Mouse (Mus musculus): Measurements from ENCODE around the gene Zfp119b. TPM values are rescaled to one million over a fixed set of nuclear protein-coding genes. Genes with fewer than 3 reads are reported as not detected.
"Not testable (repeated sequence)": the region's sequence is repeated elsewhere in the genome, so short reads cannot be mapped to it uniquely, and the experiment has no call there.

The Zfp119b gene
- total and polyA plus RNA-seq, 3 experiments: 3.9 to 13.6 (median 6.5) TPM

DNA sequence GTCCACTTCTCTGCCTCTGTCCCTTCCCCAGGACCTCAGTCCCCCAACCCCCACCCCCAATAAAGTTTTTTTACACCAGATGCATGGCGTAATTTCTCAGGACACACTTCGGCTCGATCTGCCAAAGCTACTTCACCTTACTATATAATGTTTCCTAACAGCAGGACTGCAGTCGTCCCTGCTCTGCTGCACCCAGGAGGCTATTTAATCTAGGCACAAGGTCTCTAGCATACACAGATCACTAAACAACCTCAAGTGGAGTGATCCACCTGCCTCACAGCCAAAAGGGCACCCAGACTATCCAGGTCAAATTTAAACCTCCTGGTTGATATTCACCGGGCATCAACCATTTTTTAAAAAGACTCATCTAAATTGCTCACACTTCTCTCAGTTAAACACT is 3.6 kb downstream of the Zfp119b start:
- in situ Hi-C loops (cut with MboI; ENCODE audit: low pct_ligation_motif_present, low pct_unique_long_range_greater_than_20kb, low sequenced_read_pairs) (no loop called here), dilution Hi-C loops (cut with MboI; ENCODE audit: extremely low pct_ligation_motif_present, extremely low pct_unique_long_range_greater_than_20kb, low sequenced_read_pairs) (no loop called here)
- no peaks in the 10 kb centered on the region for H3K27me3 ChIP-seq (replicated peaks)
- DNase-seq (ENCODE audit: extremely low read depth): no peak
- peak overlapping the region; percentile 93 for H3K9ac ChIP-seq (ENCODE audit: insufficient read depth, low read depth)
- peak overlapping the region; percentile 79 for H3K4me2 ChIP-seq (ENCODE audit: insufficient read depth, low read depth, poor library complexity, severe bottlenecking)
- H3K36me3 ChIP-seq (replicated peaks in 1 of 2; ENCODE audit: control insufficient read depth in 1 of 2, insufficient read depth in 1 of 2, low read length in 1 of 2): peaks cover 10 to 24% of the 10 kb centered on the region in 2 experiments
- peaks cover 5% of the 10 kb centered on the region; the same call in 1 of the 2 replicates for H3K79me2 ChIP-seq (replicated peaks; ENCODE audit: control insufficient read depth, extremely low read depth, insufficient read depth, poor library complexity, severe bottlenecking)
- peaks cover 26 to 50% of the 10 kb centered on the region in 2 experiments for H3K4me1 ChIP-seq (ENCODE audit: control insufficient read depth in 1 of 2, insufficient read depth in 2 of 2)
- TF ChIP-seq ETS1 (conservative IDR thresholded peaks at IDR 0.05; ENCODE audit: low read depth, low read length): no peak
- peak overlapping the region; percentile 54 to 89 (median 68) for H3K4me3 ChIP-seq (replicated peaks in 1 of 3; ENCODE audit: low read depth in 2 of 3, low read length in 2 of 3, poor library complexity in 1 of 3)
- H3K27ac ChIP-seq (ENCODE audit: insufficient read depth, low read depth): peak overlapping the region; percentile 93
- H3K9me3 ChIP-seq (replicated peaks; ENCODE audit: low read length): peaks cover 2% of the 10 kb centered on the region

DNA sequence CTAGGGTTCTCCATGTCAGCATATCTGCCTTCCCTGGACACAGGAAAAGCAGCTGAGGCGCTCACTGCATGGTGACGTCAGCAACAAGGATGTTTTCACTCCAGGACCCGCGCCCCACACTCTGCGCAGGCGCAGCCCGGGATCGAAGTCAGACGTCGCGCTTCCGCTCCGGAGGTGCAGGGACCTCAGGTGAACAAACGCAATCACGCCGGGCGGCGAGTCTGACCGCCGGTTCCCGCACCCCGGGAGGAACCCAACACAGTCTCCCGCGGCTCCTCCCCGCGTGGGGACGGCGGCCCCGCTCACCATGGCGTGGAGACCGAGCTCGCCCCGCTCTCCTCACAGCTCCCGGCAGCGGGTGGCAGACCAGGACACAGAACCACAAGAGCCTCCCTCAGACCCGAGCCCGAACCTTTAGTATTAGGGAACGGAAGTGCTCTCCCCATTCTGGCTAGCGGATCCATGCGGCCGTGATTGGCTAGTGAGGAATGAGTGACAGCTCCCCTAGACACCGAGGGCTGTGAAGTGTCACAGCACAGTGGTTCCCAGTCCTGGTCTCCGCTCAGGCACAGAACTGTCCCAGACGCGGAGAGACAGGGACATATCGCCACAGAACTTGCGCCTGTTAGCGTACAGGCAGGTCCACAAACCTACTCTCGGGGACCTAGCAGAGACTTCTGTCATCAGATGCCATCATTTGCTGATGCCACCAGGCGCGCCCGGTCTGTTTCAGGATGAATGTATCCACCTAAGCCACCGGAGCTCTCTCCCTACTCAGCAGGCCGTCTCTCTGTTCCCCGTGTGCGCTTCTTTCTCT is 4.2 kb downstream of the Zfp119b start:
- dilution Hi-C loops (cut with MboI; ENCODE audit: extremely low pct_ligation_motif_present, extremely low pct_unique_long_range_greater_than_20kb, low sequenced_read_pairs); H3K9me3 ChIP-seq (replicated peaks; ENCODE audit: low read length); H3K27me3 ChIP-seq (replicated peaks); in situ Hi-C loops (cut with MboI; ENCODE audit: low pct_ligation_motif_present, low pct_unique_long_range_greater_than_20kb, low sequenced_read_pairs); H3K79me2 ChIP-seq (replicated peaks; ENCODE audit: control insufficient read depth, extremely low read depth, insufficient read depth, poor library complexity, severe bottlenecking): not testable (repeated sequence)
- Histone ChIP-seq H3K4me2 (ENCODE audit: insufficient read depth, low read depth, poor library complexity, severe bottlenecking) (peak overlapping the region; percentile 79), H3K27ac (ENCODE audit: insufficient read depth, low read depth) (peak overlapping the region; percentile 93), H3K9ac (ENCODE audit: insufficient read depth, low read depth) (peak overlapping the region; percentile 93), H3K4me1 (ENCODE audit: control insufficient read depth in 1 of 2, insufficient read depth in 2 of 2) (peaks cover 23 to 45% of the 10 kb centered on the region in 2 experiments), H3K36me3 (replicated peaks in 1 of 2; ENCODE audit: control insufficient read depth in 1 of 2, insufficient read depth in 1 of 2, low read length in 1 of 2) (peaks cover 15 to 24% of the 10 kb centered on the region in 2 experiments), H3K4me3 (replicated peaks in 1 of 3; ENCODE audit: low read depth in 2 of 3, low read length in 2 of 3, poor library complexity in 1 of 3) (peak overlapping the region; percentile 54 to 89 (median 68))
- DNase-seq (ENCODE audit: extremely low read depth): peak; percentile 83
- TF ChIP-seq NRF1 (IDR thresholded peaks at IDR 0.05; ENCODE audit: low read depth, low read length) (peak; percentile 80), BHLHE40 (IDR thresholded peaks at IDR 0.05; ENCODE audit: low read depth, low read length) (0 out of 2 replicates have a peak, but pooled peaks have one; percentile 14), MAZ (IDR thresholded peaks at IDR 0.05; ENCODE audit: low read depth, low read length) (0 out of 2 replicates have a peak, but pooled peaks have one; percentile 37), IRF4 (IDR thresholded peaks at IDR 0.05; ENCODE audit: low read depth, low read length) (0 out of 2 replicates have a peak, but pooled peaks have one; percentile 35), HCFC1 (IDR thresholded peaks at IDR 0.05; ENCODE audit: low read depth, low read length) (peak; percentile 57), NELFE (IDR thresholded peaks at IDR 0.05; ENCODE audit: low read depth, low read length) (peak; percentile 81), TCF12 (IDR thresholded peaks at IDR 0.05; ENCODE audit: low read depth, low read length) (peak; percentile 51; the same call in 1 of the 2 replicates), TBP (conservative IDR thresholded peaks at IDR 0.05; ENCODE audit: low read depth, low read length) (peak; percentile 81; the same call in 1 of the 2 replicates), ELF1 (IDR thresholded peaks at IDR 0.05; ENCODE audit: low read depth, low read length) (peak; percentile 57), MXI1 (IDR thresholded peaks at IDR 0.05; ENCODE audit: low read depth, low read length) (peak; percentile 37; the same call in 1 of the 2 replicates), MAX (IDR thresholded peaks at IDR 0.05; ENCODE audit: low read length) (peak; percentile 42; the same call in 1 of the 2 replicates), POLR2AphosphoS2 (IDR thresholded peaks at IDR 0.05; ENCODE audit: low read depth, low read length) (peak; percentile 63; the same call in 1 of the 2 replicates), MAFK (IDR thresholded peaks at IDR 0.05; ENCODE audit: insufficient replicate concordance, low read length) (0 out of 2 replicates have a peak, but pooled peaks have one; percentile 19), SIN3A (IDR thresholded peaks at IDR 0.05; ENCODE audit: low read length) (peak; percentile 46; the same call in 1 of the 2 replicates), ETS1 (conservative IDR thresholded peaks at IDR 0.05; ENCODE audit: low read depth, low read length) (peak; percentile 21; the same call in 1 of the 2 replicates), ZMIZ1 (IDR thresholded peaks at IDR 0.05; ENCODE audit: low read depth, low read length) (peak; percentile 83), POLR2A (IDR thresholded peaks at IDR 0.05; ENCODE audit: low read depth, low read length) (peak; percentile 75)

DNA sequence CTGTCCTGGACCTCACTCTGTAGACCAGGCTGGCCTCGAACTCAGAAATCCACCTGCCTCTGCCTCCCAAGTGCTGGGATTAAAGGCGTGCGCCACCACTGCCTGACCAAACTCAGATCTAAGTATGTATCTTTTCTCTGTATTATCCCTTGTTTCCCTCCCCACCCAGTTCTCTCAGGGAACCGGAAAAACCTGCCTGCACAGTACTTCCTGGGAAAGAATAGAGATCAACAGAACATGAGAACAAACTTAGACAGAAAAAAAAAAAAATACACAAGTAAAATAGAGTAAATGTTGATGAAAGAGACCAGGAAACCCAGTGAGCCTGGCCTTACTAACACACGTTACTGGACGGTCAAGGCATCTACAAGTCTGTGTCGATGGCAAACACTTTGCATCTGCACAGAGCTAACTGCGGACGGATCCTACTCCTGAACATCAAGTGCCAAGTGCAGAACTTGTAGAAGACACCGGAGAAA is 4.9 kb downstream of the Zfp119b start:
- Histone ChIP-seq H3K4me1 (ENCODE audit: control insufficient read depth in 1 of 2, insufficient read depth in 2 of 2) (peaks cover 17 to 45% of the 10 kb centered on the region in 2 experiments), H3K36me3 (replicated peaks in 1 of 2; ENCODE audit: control insufficient read depth in 1 of 2, insufficient read depth in 1 of 2, low read length in 1 of 2) (peaks cover 21 to 28% of the 10 kb centered on the region in 2 experiments), H3K4me2 (ENCODE audit: insufficient read depth, low read depth, poor library complexity, severe bottlenecking) (peak overlapping the region; percentile 33), H3K4me3 (replicated peaks in 1 of 3; ENCODE audit: low read depth in 2 of 3, low read length in 2 of 3, poor library complexity in 1 of 3) (peak overlapping the region; percentile 43 to 89 (median 68)), H3K9ac (ENCODE audit: insufficient read depth, low read depth) (peak overlapping the region; percentile 93), H3K27ac (ENCODE audit: insufficient read depth, low read depth) (peak overlapping the region; percentile 93)
- dilution Hi-C loops (cut with MboI; ENCODE audit: extremely low pct_ligation_motif_present, extremely low pct_unique_long_range_greater_than_20kb, low sequenced_read_pairs); DNase-seq (ENCODE audit: extremely low read depth); H3K79me2 ChIP-seq (replicated peaks; ENCODE audit: control insufficient read depth, extremely low read depth, insufficient read depth, poor library complexity, severe bottlenecking); in situ Hi-C loops (cut with MboI; ENCODE audit: low pct_ligation_motif_present, low pct_unique_long_range_greater_than_20kb, low sequenced_read_pairs); H3K27me3 ChIP-seq (replicated peaks); H3K9me3 ChIP-seq (replicated peaks; ENCODE audit: low read length): not testable (repeated sequence)
